Mouse (Mus musculus) thymus, adult 2 months (tissue): Measurements from ENCODE around the gene Srpx. TPM values are rescaled to one million over a fixed set of nuclear protein-coding genes. Genes with fewer than 3 reads are reported as not detected.

Experiments
- DNase-seq: peaks from one replicate; pipeline ENCODE4 v3.0.0; 2021
- H3K27ac ChIP-seq: fragments of 200-500 bp; 2 replicates; pipeline ENCODE4 v1.5.1; 2012; ENCODE audit warnings: low read length, control low read depth; ENCODE audit not compliant: control insufficient read depth, insufficient read depth
- H3K27me3 ChIP-seq: fragments of 200-500 bp; 2 replicates; pipeline ENCODE4 v1.6.1; 2012; ENCODE audit warnings: mild to moderate bottlenecking, low read length, moderate library complexity, mixed read lengths; ENCODE audit not compliant: control insufficient read depth, insufficient read depth
- H3K36me3 ChIP-seq: fragments of 200-500 bp; 2 replicates; pipeline ENCODE4 v1.6.1; 2012; ENCODE audit warnings: mild to moderate bottlenecking, low read length, moderate library complexity; ENCODE audit not compliant: control insufficient read depth, insufficient read depth
- H3K4me1 ChIP-seq: fragments of 200-500 bp; replicated peaks from 2 replicates; pipeline ENCODE4 v1.6.1; 2012; ENCODE audit warnings: low read length; ENCODE audit not compliant: control insufficient read depth, insufficient read depth
- H3K4me3 ChIP-seq: fragments of 200-500 bp; 2 replicates; pipeline ENCODE4 v1.5.1; 2012; ENCODE audit warnings: mild to moderate bottlenecking, low read length, control low read depth, moderate library complexity; ENCODE audit not compliant: control insufficient read depth, insufficient read depth
- CTCF ChIP-seq: fragments of 200-500 bp; IDR thresholded peaks from 2 replicates; pipeline ENCODE4 v1.5.1; 2012; ENCODE audit warnings: mild to moderate bottlenecking, control low read depth, low read length, moderate library complexity, borderline replicate concordance; ENCODE audit not compliant: control insufficient read depth, poor library complexity, insufficient read depth; ENCODE audit errors: extremely low read depth
- POLR2A ChIP-seq: fragments of 200-500 bp; IDR thresholded peaks from 2 replicates; pipeline ENCODE4 v1.6.1; 2012; ENCODE audit warnings: mild to moderate bottlenecking, low read length, control low read depth, moderate library complexity; ENCODE audit not compliant: control insufficient read depth, poor library complexity, insufficient read depth; ENCODE audit errors: extremely low read depth
- WGBS: fragments of 180-500 bp; shearing (Covaris S2); methylation state at CpG from one replicate; pipeline ENCODE4 v1.1.7; 2018; 5-methylcytosine and 5-hydroxymethylcytosine counted together
- polyA plus RNA-seq: library from polyadenylated mRNA; depleted of rRNA; stranded (reverse); fragments of >200 nt; gene quantifications from 2 replicates; pipeline ENCODE4 v1.2.3, GENCODE M21; 2012

Srpx gene
- polyA plus RNA-seq, 1 experiment = 2.3 TPM

GRCm38 (mm10) chrX:10063781-10064180 lies 53.7 kb downstream of the Srpx start:
- Histone ChIP-seq H3K4me1 (no peaks in the 10 kb centered on the region), H3K27ac (no peak overlapping the region), H3K27me3 (no peaks in the 10 kb centered on the region), H3K36me3 (no peaks in the 10 kb centered on the region), H3K4me3 (no peak overlapping the region)
- DNase-seq = no peak
- TF ChIP-seq CTCF (no peak), POLR2A (no peak)
- WGBS = 100% methylated on average over 1 of the region's 1 CpGs

GRCm38 (mm10) chrX:10063361-10063760 lies 54.1 kb downstream of the Srpx start:
- Histone ChIP-seq H3K4me3 (no peak overlapping the region), H3K36me3 (no peaks in the 10 kb centered on the region), H3K27me3 (no peaks in the 10 kb centered on the region), H3K27ac (no peak overlapping the region), H3K4me1 (no peaks in the 10 kb centered on the region)
- DNase-seq = no peak
- no peak for TF ChIP-seq CTCF
- TF ChIP-seq POLR2A = no peak
- 83% methylated on average over 2 of the region's 2 CpGs for WGBS

DNA sequence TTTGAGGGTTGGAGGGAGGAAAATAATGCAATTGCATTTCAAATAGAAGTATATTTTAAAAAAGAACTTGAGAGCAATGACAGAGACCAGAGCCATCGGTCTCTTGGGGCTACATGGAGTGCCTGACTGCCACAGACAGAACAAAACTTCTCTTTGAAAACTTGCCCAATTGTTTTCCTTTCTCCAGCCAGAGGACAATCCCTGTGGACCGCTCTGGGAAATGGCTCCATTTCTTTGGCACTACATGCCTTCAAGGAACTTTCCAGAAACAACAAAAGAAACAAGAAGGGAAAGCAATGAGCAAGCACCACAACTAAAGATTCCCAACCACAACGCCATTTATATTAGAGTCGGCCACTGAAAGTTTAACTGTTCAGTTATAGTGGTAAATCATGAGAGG lies 55.3 kb downstream of the Srpx start:
- no peaks in the 10 kb centered on the region for H3K36me3 ChIP-seq
- no peak overlapping the region for H3K27ac ChIP-seq
- 91% methylated on average over 4 of the region's 4 CpGs for WGBS
- H3K4me1 ChIP-seq = no peaks in the 10 kb centered on the region
- no peak overlapping the region for H3K4me3 ChIP-seq
- H3K27me3 ChIP-seq = no peaks in the 10 kb centered on the region
- TF ChIP-seq POLR2A (no peak), CTCF (no peak)
- DNase-seq = no peak

GRCm38 (mm10) chrX:10034666-10035065 lies 82.8 kb downstream of the Srpx start:
- no peak for TF ChIP-seq CTCF
- TF ChIP-seq POLR2A = no peak
- Histone ChIP-seq H3K27ac (no peak overlapping the region), H3K27me3 (no peaks in the 10 kb centered on the region), H3K4me1 (no peaks in the 10 kb centered on the region), H3K4me3 (no peak overlapping the region), H3K36me3 (no peaks in the 10 kb centered on the region)
- DNase-seq = no peak

- DNase-seq = no peak
- H3K27me3 ChIP-seq = no peaks in the 10 kb centered on the region
- H3K27ac ChIP-seq = no peak overlapping the region
- H3K4me1 ChIP-seq = no peaks in the 10 kb centered on the region
- no peak overlapping the region for H3K4me3 ChIP-seq
- H3K36me3 ChIP-seq = no peaks in the 10 kb centered on the region
- TF ChIP-seq CTCF (no peak), POLR2A (no peak)
Measured at GRCm38 (mm10) chrX:10010202-10010601, 107.3 kb downstream of the Srpx start.

- WGBS = 98% methylated on average over 1 of the region's 1 CpGs
- Histone ChIP-seq H3K27ac (no peak overlapping the region), H3K4me3 (no peak overlapping the region), H3K27me3 (no peaks in the 10 kb centered on the region), H3K4me1 (no peaks in the 10 kb centered on the region), H3K36me3 (no peaks in the 10 kb centered on the region)
- no peak for DNase-seq
- no peak for TF ChIP-seq CTCF
- TF ChIP-seq POLR2A = no peak
Measured at GRCm38 (mm10) chrX:10007675-10008270, 109.7 kb downstream of the Srpx start.

GRCm38 (mm10) chrX:10005946-10006345 lies 111.6 kb downstream of the Srpx start:
- no peaks in the 10 kb centered on the region for H3K27me3 ChIP-seq
- 67% methylated on average over 1 of the region's 1 CpGs for WGBS

More at GRCm38 (mm10) chrX:10005946-10006345, 111.6 kb downstream of the Srpx start:
- Histone ChIP-seq H3K4me3 (no peak overlapping the region), H3K36me3 (no peaks in the 10 kb centered on the region), H3K4me1 (no peaks in the 10 kb centered on the region), H3K27ac (no peak overlapping the region)
- no peak for DNase-seq
- TF ChIP-seq POLR2A (no peak), CTCF (no peak)
